9 mouse cellular contexts compared by ENCODE assay signal in genomic region chr9:111356386-111356785, GRCm38 (mm10). TPM values are rescaled to one million over a fixed set of nuclear protein-coding genes. Genes with fewer than 3 reads are reported as not detected.
DNase-seq lines count a peak whose midpoint lies in the region; ATAC-seq and TF ChIP-seq lines count a peak whose summit lies in the region.
"Had no signal": no experiment of that assay in that cellular context is flagged by ENCODE, and none has a peak within 500 bp of the region (broad histone marks: within the 10 kb centered on the region; RNA-seq: fewer than 3 reads in every experiment).

No protein-coding gene starts in this region.

- CTCF ChIA-PET in Patski (lab: Charles Lee) = interaction anchor here (0.7 to 4.0 kb wide), 26 partner anchors 8 to 140 kb away, joined by 3 to 47 read pairs (median 4); no protein-coding TSS in a partner anchor

- no peaks in the 10 kb centered on the region for H3K36me3 ChIP-seq in hindbrain, embryonic 10.5 days
- no peaks in the 10 kb centered on the region for H3K36me3 ChIP-seq in hindbrain, embryonic 12.5 days
- H3K36me3 ChIP-seq: lung, embryonic 15.5 days had no signal

- no peaks in the 10 kb centered on the region for H3K9me3 ChIP-seq in hindbrain, embryonic 10.5 days
- H3K9me3 ChIP-seq in hindbrain, embryonic 12.5 days (replicated peaks) = no peaks in the 10 kb centered on the region
- H3K9me3 ChIP-seq: lung, embryonic 15.5 days had no signal

- H3K27ac ChIP-seq in hindbrain, embryonic 10.5 days = no peak overlapping the region
- H3K27ac ChIP-seq in hindbrain, embryonic 12.5 days = no peak overlapping the region
- H3K27ac ChIP-seq: lung, embryonic 15.5 days had no signal

- no peak overlapping the region for H3K4me2 ChIP-seq in hindbrain, embryonic 12.5 days (replicated peaks)
- H3K4me2 ChIP-seq: lung, embryonic 15.5 days had no signal

- POLR2A ChIA-PET in Patski (lab: Charles Lee) = interaction anchor here (1.4 kb wide), 1 partner anchor 123 kb away, joined by 3 read pairs; no protein-coding TSS in a partner anchor

- no peak overlapping the region for H3K4me3 ChIP-seq in hindbrain, embryonic 10.5 days
- no peak overlapping the region for H3K4me3 ChIP-seq in hindbrain, embryonic 12.5 days
- H3K4me3 ChIP-seq: lung, embryonic 15.5 days had no signal

- no peak overlapping the region for H3K9ac ChIP-seq in hindbrain, embryonic 12.5 days
- H3K9ac ChIP-seq: lung, embryonic 15.5 days had no signal

- in situ Hi-C loops in Patski (cut with MboI; ENCODE audit: low pct_unique_long_range_greater_than_20kb) = no loop called here

- 41% methylated on average over 3 of the region's 3 CpGs for WGBS in hindbrain, embryonic 10.5 days
- 49% methylated on average over 3 of the region's 3 CpGs for WGBS in hindbrain, embryonic 12.5 days

- no peak for ATAC-seq in hindbrain, embryonic 12.5 days (ENCODE audit: low FRiP score)
- peak; percentile 44 for ATAC-seq in Patski

- peak; percentile 85 for TF ChIP-seq CTCF in Patski (IDR thresholded peaks at IDR 0.05)

- H3K4me1 ChIP-seq in hindbrain, embryonic 10.5 days (replicated peaks) = peaks cover 11% of the 10 kb centered on the region
- H3K4me1 ChIP-seq in hindbrain, embryonic 12.5 days = peaks cover 6% of the 10 kb centered on the region; the same call in 1 of the 2 replicates
- H3K4me1 ChIP-seq: lung, embryonic 15.5 days had no signal

- peak; percentile 40 for DNase-seq in hindbrain, embryonic 10.5 days (ENCODE audit: low spot score)
- DNase-seq in 416B (ENCODE audit: low read depth) = peak; percentile 45
- no peak for DNase-seq in Patski (ENCODE audit: low read depth, low spot score)
- DNase-seq in kidney, postnatal 4 days = peak; percentile 24 to 50
- DNase-seq in right cerebral cortex, postnatal 25 days = no peak
- no peak for DNase-seq in layer of hippocampus, adult 9-10 months (ENCODE audit: low spot score)
- DNase-seq in adrenal gland, adult 2 months = no peak

- H3K27me3 ChIP-seq in hindbrain, embryonic 10.5 days (ENCODE audit: insufficient read depth, poor library complexity, severe bottlenecking) = no peaks in the 10 kb centered on the region
- H3K27me3 ChIP-seq in hindbrain, embryonic 12.5 days = no peaks in the 10 kb centered on the region
- H3K27me3 ChIP-seq in Patski = no peaks in the 10 kb centered on the region
- H3K27me3 ChIP-seq: lung, embryonic 15.5 days had no signal

RNA-seq across cellular contexts. Expression of gene Trank1, which starts 44.8 kb away (rescaled TPM):
- polyA plus RNA-seq in hindbrain, embryonic 10.5 days (2016; fragmentation: Nextera tagmentation; extraction: Ambion mirVana) = 0.05 and 0.20 TPM in 2 replicates
- 1.3 TPM in 2 replicates for polyA plus RNA-seq in hindbrain, embryonic 12.5 days (2016; fragmentation: Nextera tagmentation; extraction: Ambion mirVana)
- polyA plus RNA-seq in Patski (2021) = 8.6 TPM
- 10 to 100 TPM; 37.5 to 84.7 TPM for total RNA-seq in adrenal gland, adult 2 months (2021)
- polyA plus RNA-seq in adrenal gland, adult 2 months (2012; rRNA removed) = 51.5 and 57.8 TPM in 2 replicates

Comparison
In these comparisons a context has a peak if more than half of its experiments do, and no peak if none do; other contexts are left out.
1. DNase-seq: peak in hindbrain, embryonic 10.5 days (single experiment), 416B (single experiment) and kidney, postnatal 4 days (2 of 2); none in Patski (single experiment), right cerebral cortex, postnatal 25 days (single experiment), layer of hippocampus, adult 9-10 months (single experiment) and adrenal gland, adult 2 months (single experiment).